Mouse (Mus musculus) megakaryocyte, embryonic 14.5 days (primary cell): ENCODE results near the gene Lgals1.
A peak's percentile ranks its signal among the peaks of the same experiment; 100 is the strongest.

Source experiments
- FLI1 ChIP-seq: IDR thresholded peaks from 2 replicates; pipeline ENCODE4 v1.6.1; 2012; ENCODE audit warnings: low read length, inconsistent platforms, mixed read lengths
- GATA1 ChIP-seq: IDR thresholded peaks from 3 replicates; pipeline ENCODE4 v1.6.1; 2012; ENCODE audit warnings: mixed read lengths, low read length, inconsistent platforms, borderline replicate concordance

GRCm38 (mm10) chr15:78876991-78877809 lies 49.3 kb upstream of the Lgals1 start, which contains the start of gene Gga1:
- TF ChIP-seq GATA1 (no peak), FLI1 (peak; percentile 59; the same call in 1 of the 2 replicates)
